Mouse (Mus musculus) stomach, postnatal 0 days (tissue): ENCODE results near the gene Lrrc3.

Experiments used
- CTCF ChIP-seq: IDR thresholded peaks from 2 replicates; pipeline ENCODE4 v1.5.1; 2016; ENCODE audit warnings: antibody characterized with exemption, low read depth, mild to moderate bottlenecking, moderate library complexity
- EP300 ChIP-seq: optimal IDR thresholded peaks from 2 replicates; pipeline ENCODE3; 2016; ENCODE audit warnings: antibody characterized with exemption

DNA sequence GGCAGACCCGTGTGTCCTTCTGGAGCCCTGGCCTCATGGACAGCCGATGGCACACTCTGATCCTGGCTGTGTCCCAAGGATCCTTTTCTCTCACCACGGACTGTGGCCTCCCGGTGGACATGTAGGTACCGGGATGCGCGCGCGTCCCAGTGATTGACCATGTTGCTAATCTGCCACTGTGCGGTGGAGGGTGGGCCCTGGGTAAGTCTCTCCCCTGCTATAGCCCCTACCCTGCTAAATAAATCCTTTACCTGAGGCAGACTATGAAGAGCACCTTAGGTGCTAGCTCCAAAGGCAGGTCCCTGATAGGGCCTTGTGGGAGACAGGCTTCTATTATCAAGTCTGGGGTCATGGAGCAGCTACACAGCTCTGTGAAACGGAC is 37.6 kb downstream of the Lrrc3 start:
- TF ChIP-seq CTCF (no peak), EP300 (no peak)
